Mouse (Mus musculus): ENCODE data around the gene Wdr63.

DNA sequence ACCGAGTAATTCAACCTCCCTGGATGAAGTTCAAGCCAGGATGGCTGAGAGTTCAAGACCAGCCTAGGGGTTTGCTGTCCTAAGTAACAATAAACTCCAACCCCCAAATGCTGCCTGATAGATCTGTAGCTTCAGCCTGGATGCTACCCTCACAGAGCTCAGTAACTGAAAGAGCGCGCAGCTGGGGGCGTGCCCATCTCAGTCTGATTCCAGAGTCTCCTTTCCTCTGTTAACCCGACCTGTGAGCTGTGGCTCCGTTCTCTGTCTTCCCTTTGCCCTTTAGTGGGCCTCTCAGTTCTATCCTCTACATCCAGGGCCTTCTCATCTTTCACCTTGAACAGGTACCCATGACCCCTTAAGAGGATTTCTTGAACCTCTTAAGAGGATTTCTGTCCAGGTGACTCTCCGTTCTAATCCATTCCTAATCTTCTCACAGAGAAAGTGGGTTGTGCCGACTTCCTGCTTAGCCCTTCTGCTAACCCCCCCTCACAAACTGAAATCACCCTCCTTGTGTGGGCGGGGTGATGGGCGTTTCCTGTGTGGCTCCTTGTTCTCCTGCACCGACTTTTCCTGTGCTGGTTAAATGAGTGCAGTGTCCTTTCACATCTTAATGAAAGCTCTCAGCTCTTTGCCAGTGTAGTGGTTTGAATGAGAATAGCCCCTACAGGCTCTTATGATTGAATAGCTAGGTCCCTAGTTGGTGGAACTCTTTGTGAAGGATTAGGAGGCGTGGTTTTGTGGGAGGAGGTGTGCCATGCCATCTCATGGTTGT lies 68.6 kb downstream of the Wdr63 start:
- TF ChIP-seq CTCF (IDR thresholded peaks at IDR 0.05; ENCODE audit: low read depth) (no peak), EP300 (IDR thresholded peaks at IDR 0.05; ENCODE audit: low read depth) (no peak)
